Mouse (Mus musculus): ENCODE measurements around the gene Dmrta1. TPM values are rescaled to one million over a fixed set of nuclear protein-coding genes. Genes with fewer than 3 reads are reported as not detected.

The Dmrta1 gene
- polyA plus RNA-seq, 1 experiment, result 0.06 TPM

DNA sequence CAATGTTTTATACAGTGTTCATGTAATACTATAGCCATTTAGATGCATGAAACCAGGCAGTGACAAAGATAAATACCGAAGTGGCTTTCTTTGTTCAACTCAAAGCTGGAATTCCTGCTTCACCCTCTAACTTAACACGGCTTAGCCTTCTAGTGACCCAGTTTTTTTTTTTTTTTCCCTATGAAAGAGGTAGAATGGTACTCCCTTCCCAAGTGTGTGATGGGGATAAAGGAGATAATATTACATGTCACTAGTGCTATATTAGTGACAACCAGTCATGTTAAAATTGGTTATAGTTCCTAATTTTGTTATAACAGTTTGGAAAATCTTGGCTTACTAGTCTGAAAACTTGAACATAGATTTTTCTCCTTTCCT, 27.9 kb upstream of the Dmrta1 start:
- TF ChIP-seq CTCF (IDR thresholded peaks at IDR 0.05; ENCODE audit: extremely low read depth, insufficient read depth, insufficient read length, insufficient replicate concordance) (no peak), POLR2A (IDR thresholded peaks at IDR 0.05; ENCODE audit: low read depth, low read length) (no peak)
- no peak for DNase-seq (ENCODE audit: low read depth in 1 of 2, low spot score in 2 of 2)
- no peak overlapping the region for H3K4me3 ChIP-seq (ENCODE audit: extremely low read depth, insufficient read depth, insufficient read length)
- no peaks in the 10 kb centered on the region for H3K4me1 ChIP-seq (ENCODE audit: control insufficient read depth, insufficient read depth, insufficient read length)
- no peaks in the 10 kb centered on the region for H3K36me3 ChIP-seq (ENCODE audit: control insufficient read depth, insufficient read depth, low read length)
- 87% methylated on average over 2 of the region's 2 CpGs for WGBS
- no peak overlapping the region for H3K27ac ChIP-seq (ENCODE audit: insufficient read depth, low read length)
- no peaks in the 10 kb centered on the region for H3K27me3 ChIP-seq (ENCODE audit: control insufficient read depth, insufficient read depth, low read length)

GRCm38 (mm10) chr4:89651779-89652178, 27.5 kb upstream of the Dmrta1 start:
- Histone ChIP-seq H3K27ac (ENCODE audit: insufficient read depth, low read length) (no peak overlapping the region), H3K27me3 (ENCODE audit: control insufficient read depth, insufficient read depth, low read length) (no peaks in the 10 kb centered on the region), H3K4me3 (ENCODE audit: extremely low read depth, insufficient read depth, insufficient read length) (no peak overlapping the region), H3K36me3 (ENCODE audit: control insufficient read depth, insufficient read depth, low read length) (no peaks in the 10 kb centered on the region), H3K4me1 (ENCODE audit: control insufficient read depth, insufficient read depth, insufficient read length) (no peaks in the 10 kb centered on the region)
- TF ChIP-seq POLR2A (IDR thresholded peaks at IDR 0.05; ENCODE audit: low read depth, low read length), result no peak
- TF ChIP-seq CTCF (IDR thresholded peaks at IDR 0.05; ENCODE audit: extremely low read depth, insufficient read depth, insufficient read length, insufficient replicate concordance), result no peak
- DNase-seq (ENCODE audit: low read depth in 1 of 2, low spot score in 2 of 2), result no peak
- WGBS, result 88% methylated on average over 1 of the region's 1 CpGs

DNA sequence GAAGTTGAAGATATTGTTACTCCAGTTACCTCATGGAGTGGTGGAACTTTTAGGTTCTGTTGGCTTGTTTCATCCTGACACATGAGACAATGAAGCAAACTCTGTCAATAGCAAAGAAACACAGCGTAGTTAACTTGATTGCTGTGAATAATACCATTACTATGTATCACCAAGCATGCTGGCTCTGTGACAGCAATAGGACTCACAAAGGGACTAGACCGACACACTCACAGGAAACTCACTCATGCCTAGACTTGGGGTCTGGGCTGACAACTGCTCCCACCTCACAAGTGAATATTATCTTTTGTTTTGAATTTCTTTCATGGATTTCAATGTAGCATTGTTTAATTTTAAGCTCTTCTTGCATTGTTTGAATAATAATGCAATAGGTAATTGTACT, 15.8 kb upstream of the Dmrta1 start:
- Histone ChIP-seq H3K27me3 (ENCODE audit: control insufficient read depth, insufficient read depth, low read length) (no peaks in the 10 kb centered on the region), H3K36me3 (ENCODE audit: control insufficient read depth, insufficient read depth, low read length) (no peaks in the 10 kb centered on the region), H3K4me1 (ENCODE audit: control insufficient read depth, insufficient read depth, insufficient read length) (no peaks in the 10 kb centered on the region), H3K4me3 (ENCODE audit: extremely low read depth, insufficient read depth, insufficient read length) (no peak overlapping the region), H3K27ac (ENCODE audit: insufficient read depth, low read length) (no peak overlapping the region)
- DNase-seq (ENCODE audit: low read depth in 1 of 2, low spot score in 2 of 2), result no peak
- 67% methylated on average over 2 of the region's 2 CpGs for WGBS
- TF ChIP-seq POLR2A (IDR thresholded peaks at IDR 0.05; ENCODE audit: low read depth, low read length) (no peak), CTCF (IDR thresholded peaks at IDR 0.05; ENCODE audit: extremely low read depth, insufficient read depth, insufficient read length, insufficient replicate concordance) (no peak)

- 76% methylated on average over 3 of the region's 3 CpGs for WGBS
- TF ChIP-seq CTCF (IDR thresholded peaks at IDR 0.05; ENCODE audit: extremely low read depth, insufficient read depth, insufficient read length, insufficient replicate concordance) (no peak), POLR2A (IDR thresholded peaks at IDR 0.05; ENCODE audit: low read depth, low read length) (no peak)
- no peak overlapping the region for H3K27ac ChIP-seq (ENCODE audit: insufficient read depth, low read length)
- no peak overlapping the region for H3K4me3 ChIP-seq (ENCODE audit: extremely low read depth, insufficient read depth, insufficient read length)
- no peak for DNase-seq (ENCODE audit: low read depth in 1 of 2, low spot score in 2 of 2)
- H3K4me1 ChIP-seq (ENCODE audit: control insufficient read depth, insufficient read depth, insufficient read length), result no peaks in the 10 kb centered on the region
- no peaks in the 10 kb centered on the region for H3K36me3 ChIP-seq (ENCODE audit: control insufficient read depth, insufficient read depth, low read length)
- no peaks in the 10 kb centered on the region for H3K27me3 ChIP-seq (ENCODE audit: control insufficient read depth, insufficient read depth, low read length)
Measured at GRCm38 (mm10) chr4:89674711-89675110, 4.5 kb upstream of the Dmrta1 start.

DNA sequence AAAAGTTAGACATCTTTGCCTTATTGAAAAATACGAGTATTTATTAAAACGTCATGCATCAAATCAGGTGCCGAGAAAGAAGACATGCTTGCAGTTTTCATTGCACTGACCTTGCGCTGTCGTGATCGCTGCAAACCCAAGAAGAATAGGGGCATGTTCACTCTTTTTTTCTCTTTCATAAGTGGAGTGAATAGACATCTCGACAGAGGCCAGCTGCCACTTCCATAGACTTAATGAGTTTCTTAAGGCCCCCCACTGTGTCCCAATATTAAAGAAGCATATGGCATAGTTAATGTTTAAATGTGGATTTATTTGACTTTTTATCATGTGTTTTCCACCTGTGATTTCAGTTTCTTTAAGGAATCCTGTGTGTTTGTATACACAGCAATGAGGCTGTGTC, 1.3 kb upstream of the Dmrta1 start:
- no peak overlapping the region for H3K27ac ChIP-seq (ENCODE audit: insufficient read depth, low read length)
- no peak for TF ChIP-seq CTCF (IDR thresholded peaks at IDR 0.05; ENCODE audit: extremely low read depth, insufficient read depth, insufficient read length, insufficient replicate concordance)
- TF ChIP-seq POLR2A (IDR thresholded peaks at IDR 0.05; ENCODE audit: low read depth, low read length), result no peak

DNA sequence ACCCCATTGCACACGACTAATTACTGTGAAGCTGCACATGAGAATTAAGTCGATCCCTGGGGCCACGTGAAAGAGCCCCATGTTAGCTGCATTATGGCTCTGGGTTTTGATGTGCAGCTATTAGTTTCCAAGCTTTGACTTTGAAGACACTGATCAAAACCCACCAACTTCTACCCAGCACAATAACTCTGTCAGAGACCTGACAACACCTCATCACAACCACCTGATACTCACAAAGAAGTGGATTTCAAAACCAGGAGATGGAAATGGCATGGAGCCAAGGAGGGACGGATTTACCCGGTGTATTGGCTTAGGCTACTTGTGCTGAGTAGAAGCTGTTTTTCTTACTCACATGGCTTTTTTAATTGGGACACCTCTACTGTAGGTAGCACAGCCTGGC, 523 bp upstream of the Dmrta1 start:
- no peaks in the 10 kb centered on the region for H3K27me3 ChIP-seq (ENCODE audit: control insufficient read depth, insufficient read depth, low read length)
- 85% methylated on average over 5 of the region's 5 CpGs for WGBS

More for the DNA sequence above, 1.3 kb upstream of the Dmrta1 start:
- WGBS, result 87% methylated on average over 7 of the region's 7 CpGs
- Histone ChIP-seq H3K36me3 (ENCODE audit: control insufficient read depth, insufficient read depth, low read length) (no peaks in the 10 kb centered on the region), H3K4me3 (ENCODE audit: extremely low read depth, insufficient read depth, insufficient read length) (no peak overlapping the region), H3K4me1 (ENCODE audit: control insufficient read depth, insufficient read depth, insufficient read length) (no peaks in the 10 kb centered on the region), H3K27me3 (ENCODE audit: control insufficient read depth, insufficient read depth, low read length) (no peaks in the 10 kb centered on the region)
- DNase-seq (ENCODE audit: low read depth in 1 of 2, low spot score in 2 of 2), result no peak

DNA sequence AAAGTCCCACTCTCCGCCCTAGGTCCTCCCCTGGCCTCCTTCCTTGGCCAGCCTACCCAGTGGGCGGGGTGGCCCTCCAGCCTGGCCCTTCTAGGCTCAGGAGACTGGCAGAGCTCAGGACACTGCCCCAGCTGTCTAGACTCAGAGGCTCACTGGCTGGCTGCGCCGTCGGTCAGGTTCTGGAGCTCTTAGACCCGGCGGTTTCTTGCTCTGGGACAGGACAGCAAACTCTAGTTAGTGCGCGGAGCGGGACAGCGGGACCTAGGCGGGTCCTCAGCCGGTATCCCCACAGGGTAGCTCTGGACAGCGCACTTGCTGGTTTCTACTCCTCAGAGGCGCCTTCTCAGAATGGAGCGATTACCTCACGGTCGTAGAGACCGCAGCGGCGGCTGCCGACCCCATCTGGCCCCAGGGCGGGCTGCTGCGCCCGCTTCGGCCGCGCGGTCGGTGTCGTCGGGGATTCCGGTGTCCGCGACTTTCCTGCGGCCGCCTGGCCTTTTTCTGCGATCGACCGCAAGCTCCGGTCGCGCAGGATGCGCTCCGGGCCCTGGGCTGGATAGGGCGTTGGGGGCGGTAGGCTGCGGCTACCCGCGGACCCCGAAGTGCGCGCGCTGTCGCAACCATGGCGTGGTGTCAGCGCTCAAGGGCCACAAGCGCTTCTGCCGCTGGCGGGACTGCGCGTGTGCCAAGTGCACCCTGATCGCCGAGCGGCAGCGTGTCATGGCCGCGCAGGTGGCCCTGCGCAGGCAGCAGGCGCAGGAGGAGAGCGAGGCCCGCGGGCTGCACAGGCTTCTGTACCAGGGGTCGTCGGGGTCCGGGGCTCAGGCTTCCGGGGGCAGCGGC, 8.9 kb downstream of the Dmrta1 start:
- Histone ChIP-seq H3K27ac (ENCODE audit: insufficient read depth, low read length) (no peak overlapping the region), H3K27me3 (ENCODE audit: control insufficient read depth, insufficient read depth, low read length) (peaks cover 8% of the 10 kb centered on the region), H3K4me1 (ENCODE audit: control insufficient read depth, insufficient read depth, insufficient read length) (no peaks in the 10 kb centered on the region), H3K36me3 (ENCODE audit: control insufficient read depth, insufficient read depth, low read length) (no peaks in the 10 kb centered on the region), H3K4me3 (ENCODE audit: extremely low read depth, insufficient read depth, insufficient read length) (no peak overlapping the region)
- TF ChIP-seq POLR2A (IDR thresholded peaks at IDR 0.05; ENCODE audit: low read depth, low read length) (no peak), CTCF (IDR thresholded peaks at IDR 0.05; ENCODE audit: extremely low read depth, insufficient read depth, insufficient read length, insufficient replicate concordance) (no peak)
- WGBS, result 5% methylated on average over 78 of the region's 78 CpGs
- DNase-seq (ENCODE audit: low read depth in 1 of 2, low spot score in 2 of 2), result no peak

More for the DNA sequence above, 523 bp upstream of the Dmrta1 start:
- H3K27ac ChIP-seq (ENCODE audit: insufficient read depth, low read length), result no peak overlapping the region
- H3K4me3 ChIP-seq (ENCODE audit: extremely low read depth, insufficient read depth, insufficient read length), result no peak overlapping the region
- H3K36me3 ChIP-seq (ENCODE audit: control insufficient read depth, insufficient read depth, low read length), result no peaks in the 10 kb centered on the region
- TF ChIP-seq CTCF (IDR thresholded peaks at IDR 0.05; ENCODE audit: extremely low read depth, insufficient read depth, insufficient read length, insufficient replicate concordance) (no peak), POLR2A (IDR thresholded peaks at IDR 0.05; ENCODE audit: low read depth, low read length) (no peak)
- DNase-seq (ENCODE audit: low read depth in 1 of 2, low spot score in 2 of 2), result no peak
- H3K4me1 ChIP-seq (ENCODE audit: control insufficient read depth, insufficient read depth, insufficient read length), result no peaks in the 10 kb centered on the region

All from spleen, adult 2 months (tissue).